Mouse (Mus musculus) forebrain, embryonic 12.5 days (tissue): ENCODE measurements around the gene Chek2. TPM values are rescaled to one million over a fixed set of nuclear protein-coding genes. Genes with fewer than 3 reads are reported as not detected.

ENCODE experiments used
- ATAC-seq: fragments of 200-750 bp; cut with Nextera tagmentation; 2 replicates; pipeline ENCODE4 v1.8.0; 2017; ENCODE audit warnings: moderate TSS enrichment; ENCODE audit not compliant: low FRiP score
- H3K27ac ChIP-seq: fragments of 300-500 bp; sonication (generic); 2 replicates; pipeline ENCODE4 v1.5.1; 2016; ENCODE audit warnings: mild to moderate bottlenecking
- H3K27me3 ChIP-seq: fragments of 300-500 bp; sonication (generic); 2 replicates; pipeline ENCODE4 v1.6.1; 2016; ENCODE audit warnings: mild to moderate bottlenecking
- H3K36me3 ChIP-seq: fragments of 300-500 bp; sonication (generic); replicated peaks from 2 replicates; pipeline ENCODE4 v1.6.1; 2016; ENCODE audit warnings: mild to moderate bottlenecking
- H3K4me1 ChIP-seq: fragments of 300-500 bp; sonication (generic); 2 replicates; pipeline ENCODE4 v1.6.1; 2016
- H3K4me2 ChIP-seq: fragments of 300-500 bp; sonication (generic); 2 replicates; pipeline ENCODE4 v1.6.1; 2016; ENCODE audit warnings: mild to moderate bottlenecking, moderate library complexity
- H3K4me3 ChIP-seq: fragments of 300-500 bp; sonication (generic); replicated peaks from 2 replicates; pipeline ENCODE4 v1.5.1; 2016; ENCODE audit warnings: mild to moderate bottlenecking
- H3K9ac ChIP-seq: fragments of 300-500 bp; sonication (generic); 2 replicates; pipeline ENCODE4 v1.6.1; 2016; ENCODE audit warnings: mild to moderate bottlenecking
- H3K9me3 ChIP-seq: fragments of 300-500 bp; sonication (generic); 2 replicates; pipeline ENCODE4 v1.6.1; 2016
- WGBS: fragments of 180-500 bp; shearing (Covaris S2); methylation state at CpG from one replicate; pipeline ENCODE4 v1.1.7; 2016; 5-methylcytosine and 5-hydroxymethylcytosine counted together
- polyA plus RNA-seq: library from polyadenylated mRNA; unstranded; fragments of >200 nt; fragmentation: Nextera tagmentation; extraction: Ambion mirVana; gene quantifications from 2 replicates; pipeline ENCODE4 v1.2.1, GENCODE M21; 2016

Gene Chek2
- 29.2 and 34.5 TPM in 2 replicates for polyA plus RNA-seq

GRCm38 (mm10) chr5:110839678-110840365, at the start of gene Chek2, which contains the start of gene Hscb:
Gene Chek2, plus strand, starts transcription at chr5:110839979.
Gene Hscb, minus strand, starts transcription at chr5:110839777.
- Histone ChIP-seq H3K4me2 (peak within 1 kb of the TSS; percentile 80), H3K27me3 (no peaks in the 10 kb centered on the region), H3K27ac (peak within 1 kb of the TSS; percentile 79), H3K9ac (peak within 1 kb of the TSS; percentile 72), H3K4me3 (peak within 1 kb of the TSS; percentile 72), H3K9me3 (no peaks in the 10 kb centered on the region), H3K4me1 (peaks cover 12% of the 10 kb centered on the region), H3K36me3 (peaks cover 19% of the 10 kb centered on the region)
- WGBS = under 1% methylated on average over 41 of the region's 41 CpGs
- peak; percentile 98 for ATAC-seq

- Histone ChIP-seq H3K4me3 (no peak overlapping the region), H3K4me1 (no peaks in the 10 kb centered on the region), H3K27me3 (no peaks in the 10 kb centered on the region), H3K27ac (no peak overlapping the region), H3K9me3 (no peaks in the 10 kb centered on the region), H3K9ac (no peak overlapping the region), H3K36me3 (peaks cover 100% of the 10 kb centered on the region), H3K4me2 (no peak overlapping the region)
- WGBS = 99% methylated on average over 7 of the region's 7 CpGs
- no peak for ATAC-seq
These were observed 45.4 kb upstream of the Chek2 start for GRCm38 (mm10) chr5:110794363-110794762.

GRCm38 (mm10) chr5:110797696-110798095, 42.1 kb upstream of the Chek2 start:
- no peaks in the 10 kb centered on the region for H3K27me3 ChIP-seq
- H3K36me3 ChIP-seq = peaks cover 90% of the 10 kb centered on the region
- H3K4me3 ChIP-seq = no peak overlapping the region
- no peak for ATAC-seq
- no peak overlapping the region for H3K27ac ChIP-seq
- H3K9ac ChIP-seq = no peak overlapping the region
- H3K4me2 ChIP-seq = no peak overlapping the region
- WGBS = 80% methylated on average over 4 of the region's 4 CpGs
- no peaks in the 10 kb centered on the region for H3K4me1 ChIP-seq
- H3K9me3 ChIP-seq = no peaks in the 10 kb centered on the region

GRCm38 (mm10) chr5:110801036-110801624, 38.6 kb upstream of the Chek2 start:
- no peak overlapping the region for H3K4me3 ChIP-seq
- no peak overlapping the region for H3K4me2 ChIP-seq
- H3K27ac ChIP-seq = no peak overlapping the region
- ATAC-seq = no peak
- H3K36me3 ChIP-seq = peaks cover 75% of the 10 kb centered on the region
- H3K4me1 ChIP-seq = peaks cover 8% of the 10 kb centered on the region
- no peaks in the 10 kb centered on the region for H3K9me3 ChIP-seq
- H3K27me3 ChIP-seq = no peaks in the 10 kb centered on the region
- H3K9ac ChIP-seq = no peak overlapping the region
- 92% methylated on average over 3 of the region's 3 CpGs for WGBS

- H3K36me3 ChIP-seq = peaks cover 68% of the 10 kb centered on the region
- H3K27ac ChIP-seq = no peak overlapping the region
- no peak overlapping the region for H3K4me3 ChIP-seq
- peaks cover 18% of the 10 kb centered on the region for H3K4me1 ChIP-seq
- H3K9me3 ChIP-seq = no peaks in the 10 kb centered on the region
- no peaks in the 10 kb centered on the region for H3K27me3 ChIP-seq
- H3K4me2 ChIP-seq = no peak overlapping the region
- no peak overlapping the region for H3K9ac ChIP-seq
- ATAC-seq = no peak
- WGBS = 90% methylated on average over 4 of the region's 4 CpGs
These were observed 37.6 kb upstream of the Chek2 start for GRCm38 (mm10) chr5:110802186-110802585.

- no peaks in the 10 kb centered on the region for H3K9me3 ChIP-seq
These were observed 37.0 kb upstream of the Chek2 start for GRCm38 (mm10) chr5:110802809-110803208.

GRCm38 (mm10) chr5:110804012-110804743, 35.6 kb upstream of the Chek2 start:
- H3K27me3 ChIP-seq = no peaks in the 10 kb centered on the region
- no peaks in the 10 kb centered on the region for H3K9me3 ChIP-seq
- no peak overlapping the region for H3K4me3 ChIP-seq
- no peak overlapping the region for H3K4me2 ChIP-seq
- H3K36me3 ChIP-seq = peaks cover 52% of the 10 kb centered on the region
- no peak overlapping the region for H3K9ac ChIP-seq
- H3K27ac ChIP-seq = no peak overlapping the region
- H3K4me1 ChIP-seq = peaks cover 38% of the 10 kb centered on the region
- 92% methylated on average over 7 of the region's 7 CpGs for WGBS
- no peak for ATAC-seq

More at GRCm38 (mm10) chr5:110802809-110803208, 37.0 kb upstream of the Chek2 start:
- Histone ChIP-seq H3K4me2 (no peak overlapping the region), H3K4me1 (peaks cover 24% of the 10 kb centered on the region), H3K36me3 (peaks cover 65% of the 10 kb centered on the region), H3K27ac (no peak overlapping the region), H3K27me3 (no peaks in the 10 kb centered on the region), H3K9ac (no peak overlapping the region), H3K4me3 (no peak overlapping the region)
- ATAC-seq = no peak

- H3K9me3 ChIP-seq = no peaks in the 10 kb centered on the region
- peaks cover 33% of the 10 kb centered on the region for H3K36me3 ChIP-seq
- ATAC-seq = no peak
- peaks cover 39% of the 10 kb centered on the region for H3K4me1 ChIP-seq
- H3K27me3 ChIP-seq = no peaks in the 10 kb centered on the region
- H3K27ac ChIP-seq = no peak overlapping the region
- WGBS = 91% methylated on average over 4 of the region's 4 CpGs
- H3K4me2 ChIP-seq = no peak overlapping the region
- H3K4me3 ChIP-seq = no peak overlapping the region
- no peak overlapping the region for H3K9ac ChIP-seq
These were observed 33.6 kb upstream of the Chek2 start for GRCm38 (mm10) chr5:110806154-110806553.

- H3K9me3 ChIP-seq = no peaks in the 10 kb centered on the region
- no peak overlapping the region for H3K27ac ChIP-seq
- H3K4me2 ChIP-seq = no peak overlapping the region
- H3K4me3 ChIP-seq = no peak overlapping the region
- H3K27me3 ChIP-seq = no peaks in the 10 kb centered on the region
- no peak overlapping the region for H3K9ac ChIP-seq
- ATAC-seq = no peak
- H3K36me3 ChIP-seq = peaks cover 31% of the 10 kb centered on the region
- 87% methylated on average over 1 of the region's 1 CpGs for WGBS
- H3K4me1 ChIP-seq = peaks cover 39% of the 10 kb centered on the region
These were observed 33.1 kb upstream of the Chek2 start for GRCm38 (mm10) chr5:110806676-110807075.

- WGBS = 90% methylated on average over 4 of the region's 4 CpGs
- no peak for ATAC-seq
- H3K4me1 ChIP-seq = peaks cover 39% of the 10 kb centered on the region
- H3K27me3 ChIP-seq = no peaks in the 10 kb centered on the region
- peak overlapping the region; percentile 96 for H3K9ac ChIP-seq
- H3K27ac ChIP-seq = no peak overlapping the region
- H3K4me2 ChIP-seq = peak overlapping the region; percentile 99
- peaks cover 27% of the 10 kb centered on the region for H3K36me3 ChIP-seq
- peak overlapping the region; percentile 85 for H3K4me3 ChIP-seq
- H3K9me3 ChIP-seq = no peaks in the 10 kb centered on the region
These were observed 32.3 kb upstream of the Chek2 start for GRCm38 (mm10) chr5:110807453-110807852.

GRCm38 (mm10) chr5:110808061-110808631, 31.6 kb upstream of the Chek2 start:
- WGBS = 5% methylated on average over 14 of the region's 14 CpGs
- H3K4me2 ChIP-seq = peak overlapping the region; percentile 99
- ATAC-seq = peak; percentile 59; the same call in 1 of the 2 replicates
- peaks cover 25% of the 10 kb centered on the region for H3K36me3 ChIP-seq
- H3K9ac ChIP-seq = peak overlapping the region; percentile 96
- H3K9me3 ChIP-seq = no peaks in the 10 kb centered on the region
- H3K27me3 ChIP-seq = no peaks in the 10 kb centered on the region
- H3K27ac ChIP-seq = no peak overlapping the region
- peak overlapping the region; percentile 85 for H3K4me3 ChIP-seq
- peaks cover 39% of the 10 kb centered on the region for H3K4me1 ChIP-seq
